Mouse (Mus musculus) midbrain, embryonic 13.5 days (tissue): ENCODE measurements at regions not wholly inside any gene's neighbourhood (a gene's known extent, or its start where the extent isn't known, plus 50 kb on each side); places are given as distances from the start of the nearest gene placed in this dataset.

Experiments used
- ATAC-seq: fragments of 200-750 bp; cut with Nextera tagmentation; 2 replicates; pipeline ENCODE4 v1.8.0; 2017; ENCODE audit warnings: mild to moderate bottlenecking, moderate TSS enrichment, moderate library complexity
- H3K27ac ChIP-seq: fragments of 300-500 bp; sonication (generic); 2 replicates; pipeline ENCODE4 v1.5.1; 2015; ENCODE audit warnings: inconsistent platforms, mild to moderate bottlenecking, moderate library complexity
- H3K27me3 ChIP-seq: fragments of 300-500 bp; sonication (generic); 2 replicates; pipeline ENCODE4 v1.6.1; 2015; ENCODE audit warnings: mild to moderate bottlenecking, inconsistent platforms
- H3K36me3 ChIP-seq: fragments of 300-500 bp; sonication (generic); 2 replicates; pipeline ENCODE4 v1.6.1; 2015; ENCODE audit warnings: mild to moderate bottlenecking, inconsistent platforms
- H3K4me1 ChIP-seq: fragments of 300-500 bp; sonication (generic); replicated peaks from 2 replicates; pipeline ENCODE4 v1.6.1; 2015; ENCODE audit warnings: inconsistent platforms
- H3K4me2 ChIP-seq: fragments of 300-500 bp; sonication (generic); replicated peaks from 2 replicates; pipeline ENCODE4 v1.6.1; 2015; ENCODE audit warnings: moderate library complexity, mild to moderate bottlenecking, inconsistent platforms
- H3K4me3 ChIP-seq: fragments of 300-500 bp; sonication (generic); replicated peaks from 2 replicates; pipeline ENCODE4 v1.5.1; 2015; ENCODE audit warnings: mild to moderate bottlenecking, inconsistent platforms
- H3K9ac ChIP-seq: fragments of 300-500 bp; sonication (generic); replicated peaks from 2 replicates; pipeline ENCODE4 v1.6.1; 2015; ENCODE audit warnings: mild to moderate bottlenecking, inconsistent platforms
- H3K9me3 ChIP-seq: fragments of 300-500 bp; sonication (generic); 2 replicates; pipeline ENCODE4 v1.6.1; 2016; ENCODE audit warnings: mild to moderate bottlenecking, inconsistent platforms
- WGBS: fragments of 180-500 bp; shearing (Covaris S2); methylation state at CpG from one replicate; pipeline ENCODE4 v1.1.7; 2015; 5-methylcytosine and 5-hydroxymethylcytosine counted together

GRCm38 (mm10) chr12:77970026-77970425, 224.0 kb upstream of the Gm6657 start:
- 70% methylated on average over 1 of the region's 1 CpGs for WGBS
- Histone ChIP-seq H3K4me1 (no peaks in the 10 kb centered on the region; the same call in 1 of the 2 replicates), H3K9me3 (no peaks in the 10 kb centered on the region), H3K27ac (no peak overlapping the region), H3K27me3 (no peaks in the 10 kb centered on the region), H3K9ac (no peak overlapping the region), H3K4me3 (no peak overlapping the region), H3K36me3 (no peaks in the 10 kb centered on the region), H3K4me2 (no peak overlapping the region)
- no peak for ATAC-seq

- no peak overlapping the region for H3K9ac ChIP-seq
- H3K4me3 ChIP-seq = no peak overlapping the region
- H3K27me3 ChIP-seq = no peaks in the 10 kb centered on the region
- WGBS = 49% methylated on average over 4 of the region's 4 CpGs
- H3K9me3 ChIP-seq = no peaks in the 10 kb centered on the region
- no peak overlapping the region for H3K27ac ChIP-seq
- no peaks in the 10 kb centered on the region; the same call in 1 of the 2 replicates for H3K4me1 ChIP-seq
- H3K4me2 ChIP-seq = no peak overlapping the region
- H3K36me3 ChIP-seq = no peaks in the 10 kb centered on the region
- no peak for ATAC-seq
Observed at GRCm38 (mm10) chr12:77972165-77972564, 221.9 kb upstream of the Gm6657 start.

GRCm38 (mm10) chr12:77976952-77977351, 217.1 kb upstream of the Gm6657 start:
- WGBS = 78% methylated on average over 2 of the region's 2 CpGs
- H3K36me3 ChIP-seq = no peaks in the 10 kb centered on the region
- H3K9ac ChIP-seq = no peak overlapping the region
- no peaks in the 10 kb centered on the region for H3K9me3 ChIP-seq
- no peaks in the 10 kb centered on the region; the same call in 1 of the 2 replicates for H3K4me1 ChIP-seq
- H3K4me2 ChIP-seq = no peak overlapping the region
- no peaks in the 10 kb centered on the region for H3K27me3 ChIP-seq
- no peak overlapping the region for H3K4me3 ChIP-seq
- ATAC-seq = no peak
- no peak overlapping the region for H3K27ac ChIP-seq

- WGBS = 84% methylated on average over 8 of the region's 8 CpGs
- Histone ChIP-seq H3K4me2 (no peak overlapping the region), H3K27ac (no peak overlapping the region)
Observed at GRCm38 (mm10) chr12:77986738-77987137, 207.3 kb upstream of the Gm6657 start.

GRCm38 (mm10) chr12:77989766-77990165, 204.3 kb upstream of the Gm6657 start:
- Histone ChIP-seq H3K4me3 (no peak overlapping the region), H3K27me3 (no peaks in the 10 kb centered on the region), H3K36me3 (no peaks in the 10 kb centered on the region), H3K4me1 (no peaks in the 10 kb centered on the region), H3K27ac (no peak overlapping the region), H3K9me3 (no peaks in the 10 kb centered on the region), H3K4me2 (no peak overlapping the region), H3K9ac (no peak overlapping the region)
- no peak for ATAC-seq
- 35% methylated on average over 3 of the region's 3 CpGs for WGBS

More at GRCm38 (mm10) chr12:77986738-77987137, 207.3 kb upstream of the Gm6657 start:
- Histone ChIP-seq H3K27me3 (no peaks in the 10 kb centered on the region), H3K4me1 (no peaks in the 10 kb centered on the region), H3K9me3 (no peaks in the 10 kb centered on the region), H3K9ac (no peak overlapping the region), H3K4me3 (no peak overlapping the region), H3K36me3 (no peaks in the 10 kb centered on the region)
- no peak for ATAC-seq

- Histone ChIP-seq H3K27ac (no peak overlapping the region), H3K36me3 (no peaks in the 10 kb centered on the region), H3K4me1 (no peaks in the 10 kb centered on the region), H3K9me3 (no peaks in the 10 kb centered on the region), H3K9ac (no peak overlapping the region), H3K4me2 (no peak overlapping the region), H3K27me3 (no peaks in the 10 kb centered on the region), H3K4me3 (no peak overlapping the region)
- no peak for ATAC-seq
- WGBS = 66% methylated on average over 6 of the region's 6 CpGs
Observed at GRCm38 (mm10) chr12:77991627-77992026, 202.4 kb upstream of the Gm6657 start.

- H3K4me1 ChIP-seq = no peaks in the 10 kb centered on the region
- no peak overlapping the region for H3K9ac ChIP-seq
- no peak overlapping the region for H3K4me3 ChIP-seq
- H3K9me3 ChIP-seq = no peaks in the 10 kb centered on the region
- no peak for ATAC-seq
- no peaks in the 10 kb centered on the region for H3K36me3 ChIP-seq
- no peak overlapping the region for H3K4me2 ChIP-seq
- WGBS = 85% methylated on average over 5 of the region's 5 CpGs
- no peak overlapping the region for H3K27ac ChIP-seq
- H3K27me3 ChIP-seq = no peaks in the 10 kb centered on the region
Observed at GRCm38 (mm10) chr12:77994176-77994575, 199.9 kb upstream of the Gm6657 start.

- Histone ChIP-seq H3K9ac (no peak overlapping the region), H3K27ac (no peak overlapping the region), H3K27me3 (no peaks in the 10 kb centered on the region), H3K36me3 (no peaks in the 10 kb centered on the region), H3K4me1 (no peaks in the 10 kb centered on the region), H3K4me3 (no peak overlapping the region), H3K4me2 (no peak overlapping the region), H3K9me3 (no peaks in the 10 kb centered on the region)
- 88% methylated on average over 1 of the region's 1 CpGs for WGBS
- ATAC-seq = no peak
Observed at GRCm38 (mm10) chr12:77997916-77998315, 196.1 kb upstream of the Gm6657 start.

- H3K27me3 ChIP-seq = no peaks in the 10 kb centered on the region
- no peak for ATAC-seq
- no peaks in the 10 kb centered on the region for H3K4me1 ChIP-seq
- H3K27ac ChIP-seq = no peak overlapping the region
- no peak overlapping the region for H3K9ac ChIP-seq
- no peaks in the 10 kb centered on the region for H3K36me3 ChIP-seq
- H3K4me3 ChIP-seq = no peak overlapping the region
- 83% methylated on average over 3 of the region's 3 CpGs for WGBS
- H3K4me2 ChIP-seq = no peak overlapping the region
- H3K9me3 ChIP-seq = no peaks in the 10 kb centered on the region
Observed at GRCm38 (mm10) chr12:78000401-78000800, 193.6 kb upstream of the Gm6657 start.

- H3K4me1 ChIP-seq = no peaks in the 10 kb centered on the region
- no peaks in the 10 kb centered on the region for H3K9me3 ChIP-seq
- no peak overlapping the region for H3K4me3 ChIP-seq
- no peak overlapping the region for H3K9ac ChIP-seq
- H3K27me3 ChIP-seq = no peaks in the 10 kb centered on the region
- no peak for ATAC-seq
- no peaks in the 10 kb centered on the region for H3K36me3 ChIP-seq
- H3K27ac ChIP-seq = no peak overlapping the region
- no peak overlapping the region for H3K4me2 ChIP-seq
- WGBS = 79% methylated on average over 9 of the region's 9 CpGs
Observed at GRCm38 (mm10) chr12:78001846-78002245, 192.2 kb upstream of the Gm6657 start.

GRCm38 (mm10) chr12:78033766-78034165, 160.3 kb upstream of the Gm6657 start:
- Histone ChIP-seq H3K9me3 (no peaks in the 10 kb centered on the region), H3K9ac (no peak overlapping the region), H3K36me3 (no peaks in the 10 kb centered on the region), H3K4me3 (no peak overlapping the region), H3K4me2 (no peak overlapping the region), H3K27ac (no peak overlapping the region), H3K4me1 (peaks cover 4% of the 10 kb centered on the region), H3K27me3 (no peaks in the 10 kb centered on the region)
- ATAC-seq = no peak

- Histone ChIP-seq H3K9me3 (no peaks in the 10 kb centered on the region; the same call in 1 of the 2 replicates), H3K27me3 (no peaks in the 10 kb centered on the region), H3K4me1 (no peaks in the 10 kb centered on the region), H3K9ac (no peak overlapping the region), H3K4me2 (no peak overlapping the region), H3K36me3 (no peaks in the 10 kb centered on the region), H3K4me3 (no peak overlapping the region), H3K27ac (no peak overlapping the region)
- 86% methylated on average over 4 of the region's 4 CpGs for WGBS
- ATAC-seq = no peak
Observed at GRCm38 (mm10) chr12:78046582-78046981, 147.5 kb upstream of the Gm6657 start.

- no peaks in the 10 kb centered on the region for H3K36me3 ChIP-seq
- no peak overlapping the region for H3K27ac ChIP-seq
- WGBS = 3% methylated on average over 9 of the region's 9 CpGs
- no peak overlapping the region for H3K9ac ChIP-seq
- peaks cover 5% of the 10 kb centered on the region for H3K4me1 ChIP-seq
- H3K4me2 ChIP-seq = peak overlapping the region; percentile 55
- peak; percentile 77 for ATAC-seq
- H3K27me3 ChIP-seq = 0 out of 2 replicates have a peak, but pooled peaks cover 8% of the 10 kb centered on the region
- peak overlapping the region; percentile 24 for H3K4me3 ChIP-seq
- H3K9me3 ChIP-seq = no peaks in the 10 kb centered on the region
Observed at GRCm38 (mm10) chr12:78055956-78056355, 138.1 kb upstream of the Gm6657 start.
